Mouse (Mus musculus): Measurements from ENCODE around the gene Tmem45b. TPM values are rescaled to one million over a fixed set of nuclear protein-coding genes. Genes with fewer than 3 reads are reported as not detected.
A peak's percentile ranks its signal among the peaks of the same experiment; 100 is the strongest.

Gene Tmem45b
- polyA plus RNA-seq, 1 experiment from 2014 or later = not detected

DNA sequence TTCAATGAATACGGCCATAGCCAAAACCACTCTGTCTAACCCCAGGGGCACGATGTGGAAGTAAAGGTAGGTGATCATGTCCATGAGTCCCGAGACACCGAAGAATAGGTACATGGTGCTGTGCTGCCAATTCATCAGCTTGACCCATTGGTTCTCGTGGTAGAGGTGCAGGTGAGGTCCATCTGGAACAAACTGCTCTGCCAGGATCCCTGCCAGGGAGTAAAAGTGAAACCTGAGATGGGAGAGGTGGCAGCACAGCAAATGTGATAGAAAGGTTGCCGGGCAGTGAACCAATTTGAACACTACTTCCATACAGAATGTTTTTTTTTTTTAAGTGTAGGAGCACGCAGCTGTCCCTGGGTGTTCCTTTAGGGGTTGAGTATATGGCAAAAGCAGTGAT is 35.3 kb downstream of the Tmem45b start:
- WGBS = 88% methylated on average over 7 of the region's 7 CpGs
- Histone ChIP-seq H3K4me3 (ENCODE audit: low read depth, low read length) (no peak overlapping the region), H3K9me3 (replicated peaks; ENCODE audit: control insufficient read depth, low read length) (no peaks in the 10 kb centered on the region), H3K4me1 (ENCODE audit: control insufficient read depth, insufficient read depth, low read length) (no peaks in the 10 kb centered on the region), H3K4me2 (ENCODE audit: low read length) (no peak overlapping the region), H3K27me3 (replicated peaks; ENCODE audit: control insufficient read depth, insufficient read depth, low read length) (no peaks in the 10 kb centered on the region), H3K36me3 (ENCODE audit: control insufficient read depth, insufficient read depth, low read length) (peaks cover 8% of the 10 kb centered on the region; the same call in 1 of the 2 replicates), H3K27ac (ENCODE audit: low read depth, low read length) (no peak overlapping the region), H3K9ac (ENCODE audit: low read length) (no peak overlapping the region)
- DNase-seq (ENCODE audit: low spot score) (no peak), ATAC-seq (no peak)

DNA sequence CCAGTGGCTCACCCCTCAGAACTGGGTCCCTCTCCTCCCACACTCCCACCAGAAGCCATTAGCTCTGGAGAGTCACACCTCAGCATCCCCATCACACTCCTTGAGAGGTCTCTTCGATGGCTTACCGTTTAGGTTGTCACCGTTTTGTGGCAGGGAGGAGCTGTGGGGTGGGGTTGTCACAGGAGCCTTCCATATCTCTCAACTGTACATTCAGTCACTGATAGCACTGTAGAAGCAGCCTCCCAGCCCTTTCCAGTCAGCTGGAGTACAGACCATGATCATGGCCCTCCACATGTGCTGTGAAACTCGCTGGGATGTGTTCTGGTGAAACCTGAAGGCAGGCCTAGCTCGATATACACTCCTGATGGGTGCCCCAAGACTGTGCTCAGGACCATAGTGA is 42.1 kb downstream of the Tmem45b start:
- H3K4me3 ChIP-seq (ENCODE audit: low read depth, low read length) = no peak overlapping the region
- DNase-seq (ENCODE audit: low spot score) (no peak), ATAC-seq (no peak)
- no peaks in the 10 kb centered on the region for H3K4me1 ChIP-seq (ENCODE audit: control insufficient read depth, insufficient read depth, low read length)
- no peak overlapping the region for H3K27ac ChIP-seq (ENCODE audit: low read depth, low read length)
- H3K4me2 ChIP-seq (ENCODE audit: low read length) = no peak overlapping the region
- H3K9ac ChIP-seq (ENCODE audit: low read length) = no peak overlapping the region
- H3K36me3 ChIP-seq (ENCODE audit: control insufficient read depth, insufficient read depth, low read length) = peaks cover 62% of the 10 kb centered on the region
- no peaks in the 10 kb centered on the region for H3K9me3 ChIP-seq (replicated peaks; ENCODE audit: control insufficient read depth, low read length)
- WGBS = 92% methylated on average over 5 of the region's 5 CpGs
- H3K27me3 ChIP-seq (replicated peaks; ENCODE audit: control insufficient read depth, insufficient read depth, low read length) = no peaks in the 10 kb centered on the region

DNA sequence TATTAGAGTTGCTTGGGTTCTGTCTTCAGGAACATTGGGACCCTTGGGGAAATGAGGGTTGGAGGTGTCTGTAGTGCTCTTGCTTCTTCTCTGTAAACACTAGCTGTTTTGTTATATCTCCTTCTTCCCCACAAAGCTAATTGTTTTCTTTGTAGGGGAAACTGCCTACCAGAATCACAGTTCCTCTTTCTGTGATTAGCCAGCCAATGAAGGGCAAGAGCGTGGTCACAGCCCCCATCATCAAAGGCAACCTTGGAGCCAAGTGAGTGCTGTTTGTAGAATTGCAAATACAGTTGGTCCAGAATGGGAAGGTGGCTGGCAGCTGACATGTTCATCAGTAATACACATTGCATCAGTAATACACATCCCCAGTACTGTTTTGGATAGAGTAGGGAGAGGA is 45.4 kb downstream of the Tmem45b start:
- WGBS = 67% methylated on average over 1 of the region's 1 CpGs
- DNase-seq (ENCODE audit: low spot score) = no peak
- peaks cover 85% of the 10 kb centered on the region for H3K36me3 ChIP-seq (ENCODE audit: control insufficient read depth, insufficient read depth, low read length)

DNA sequence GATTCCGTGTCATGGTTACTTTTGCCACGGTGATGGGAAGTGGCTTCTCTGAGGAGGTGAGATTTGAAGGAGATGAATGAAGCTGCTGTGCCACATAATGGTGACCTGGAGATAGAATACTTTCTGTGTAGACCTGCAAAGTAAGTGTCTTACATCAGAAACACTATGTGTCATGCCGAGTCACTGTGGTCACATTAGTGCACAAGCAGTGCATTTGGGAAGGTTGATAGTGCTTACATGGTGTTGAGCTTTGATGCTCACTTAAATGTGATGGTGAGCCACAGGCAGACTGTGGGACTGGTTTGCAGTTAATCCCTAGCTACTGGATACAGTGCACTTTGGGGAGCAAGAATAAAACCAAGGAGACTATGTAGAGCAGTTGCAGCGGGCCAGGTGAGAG is 52.1 kb downstream of the Tmem45b start:
- H3K9ac ChIP-seq (ENCODE audit: low read length) = no peak overlapping the region
- WGBS = 97% methylated on average over 4 of the region's 4 CpGs
- ATAC-seq = no peak
- H3K36me3 ChIP-seq (ENCODE audit: control insufficient read depth, insufficient read depth, low read length) = peaks cover 94% of the 10 kb centered on the region
- H3K9me3 ChIP-seq (replicated peaks; ENCODE audit: control insufficient read depth, low read length) = no peaks in the 10 kb centered on the region
- H3K4me3 ChIP-seq (ENCODE audit: low read depth, low read length) = no peak overlapping the region
- no peaks in the 10 kb centered on the region for H3K27me3 ChIP-seq (replicated peaks; ENCODE audit: control insufficient read depth, insufficient read depth, low read length)
- no peaks in the 10 kb centered on the region for H3K4me1 ChIP-seq (ENCODE audit: control insufficient read depth, insufficient read depth, low read length)
- DNase-seq (ENCODE audit: low spot score) = no peak
- no peak overlapping the region for H3K4me2 ChIP-seq (ENCODE audit: low read length)
- no peak overlapping the region for H3K27ac ChIP-seq (ENCODE audit: low read depth, low read length)

More for the DNA sequence above, 45.4 kb downstream of the Tmem45b start:
- Histone ChIP-seq H3K27ac (ENCODE audit: low read depth, low read length) (no peak overlapping the region), H3K4me3 (ENCODE audit: low read depth, low read length) (no peak overlapping the region), H3K9me3 (replicated peaks; ENCODE audit: control insufficient read depth, low read length) (no peaks in the 10 kb centered on the region), H3K27me3 (replicated peaks; ENCODE audit: control insufficient read depth, insufficient read depth, low read length) (no peaks in the 10 kb centered on the region), H3K4me1 (ENCODE audit: control insufficient read depth, insufficient read depth, low read length) (no peaks in the 10 kb centered on the region), H3K4me2 (ENCODE audit: low read length) (no peak overlapping the region), H3K9ac (ENCODE audit: low read length) (no peak overlapping the region)
- ATAC-seq = no peak

DNA sequence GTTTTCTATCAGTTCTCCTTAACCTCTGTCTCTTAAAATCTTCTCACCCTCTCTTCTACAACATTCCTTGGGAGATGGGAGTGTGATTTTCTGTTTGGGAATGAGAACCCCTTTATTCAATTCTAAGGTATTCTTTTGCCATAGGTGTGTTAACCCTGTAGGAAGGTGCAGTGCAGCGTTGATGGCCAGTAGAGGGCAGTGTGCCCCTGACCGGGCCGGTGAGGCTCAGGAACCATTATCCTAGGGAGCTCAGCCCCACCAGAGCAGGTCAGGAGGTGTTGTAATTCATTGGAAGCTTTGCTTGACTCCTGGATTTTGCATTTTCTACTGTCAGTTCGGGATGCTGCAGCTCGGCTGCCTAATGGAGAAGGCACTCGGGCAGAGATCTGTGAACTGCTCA is 59.0 kb downstream of the Tmem45b start:
- no peaks in the 10 kb centered on the region for H3K4me1 ChIP-seq (ENCODE audit: control insufficient read depth, insufficient read depth, low read length)
- no peaks in the 10 kb centered on the region for H3K9me3 ChIP-seq (replicated peaks; ENCODE audit: control insufficient read depth, low read length)
- no peak overlapping the region for H3K4me3 ChIP-seq (ENCODE audit: low read depth, low read length)
- 70% methylated on average over 6 of the region's 6 CpGs for WGBS
- DNase-seq (ENCODE audit: low spot score) = peak; percentile 19
- no peak overlapping the region for H3K4me2 ChIP-seq (ENCODE audit: low read length)
- H3K9ac ChIP-seq (ENCODE audit: low read length) = no peak overlapping the region
- no peak for ATAC-seq
- H3K27ac ChIP-seq (ENCODE audit: low read depth, low read length) = no peak overlapping the region
- peaks cover 85% of the 10 kb centered on the region for H3K36me3 ChIP-seq (ENCODE audit: control insufficient read depth, insufficient read depth, low read length)
- H3K27me3 ChIP-seq (replicated peaks; ENCODE audit: control insufficient read depth, insufficient read depth, low read length) = no peaks in the 10 kb centered on the region

DNA sequence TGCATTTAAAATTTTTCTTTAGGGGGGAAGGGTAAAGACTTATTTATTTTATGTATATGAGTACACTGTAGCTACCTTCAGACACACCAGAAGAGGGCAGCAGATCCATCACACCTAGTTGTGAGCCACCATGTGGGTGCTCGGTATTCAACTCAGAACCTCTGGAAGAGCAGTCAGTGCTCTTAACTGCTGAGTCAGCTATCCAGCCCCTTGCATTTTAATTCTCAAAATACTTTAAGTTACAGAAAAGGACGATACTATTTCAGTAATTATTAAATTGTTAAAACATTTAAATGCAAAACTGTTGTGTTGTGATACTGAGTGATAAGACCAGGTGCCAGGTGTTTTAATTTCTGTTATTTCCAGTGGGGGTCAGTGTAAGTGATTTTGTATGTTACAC is 60.0 kb downstream of the Tmem45b start:
- H3K4me1 ChIP-seq (ENCODE audit: control insufficient read depth, insufficient read depth, low read length) = no peaks in the 10 kb centered on the region
- H3K27me3 ChIP-seq (replicated peaks; ENCODE audit: control insufficient read depth, insufficient read depth, low read length) = no peaks in the 10 kb centered on the region
- peaks cover 84% of the 10 kb centered on the region for H3K36me3 ChIP-seq (ENCODE audit: control insufficient read depth, insufficient read depth, low read length)
- 82% methylated on average over 2 of the region's 2 CpGs for WGBS
- no peak overlapping the region for H3K4me3 ChIP-seq (ENCODE audit: low read depth, low read length)
- no peak overlapping the region for H3K4me2 ChIP-seq (ENCODE audit: low read length)
- no peak overlapping the region for H3K9ac ChIP-seq (ENCODE audit: low read length)
- no peaks in the 10 kb centered on the region for H3K9me3 ChIP-seq (replicated peaks; ENCODE audit: control insufficient read depth, low read length)
- no peak overlapping the region for H3K27ac ChIP-seq (ENCODE audit: low read depth, low read length)
- DNase-seq (ENCODE audit: low spot score) (no peak), ATAC-seq (no peak)

DNA sequence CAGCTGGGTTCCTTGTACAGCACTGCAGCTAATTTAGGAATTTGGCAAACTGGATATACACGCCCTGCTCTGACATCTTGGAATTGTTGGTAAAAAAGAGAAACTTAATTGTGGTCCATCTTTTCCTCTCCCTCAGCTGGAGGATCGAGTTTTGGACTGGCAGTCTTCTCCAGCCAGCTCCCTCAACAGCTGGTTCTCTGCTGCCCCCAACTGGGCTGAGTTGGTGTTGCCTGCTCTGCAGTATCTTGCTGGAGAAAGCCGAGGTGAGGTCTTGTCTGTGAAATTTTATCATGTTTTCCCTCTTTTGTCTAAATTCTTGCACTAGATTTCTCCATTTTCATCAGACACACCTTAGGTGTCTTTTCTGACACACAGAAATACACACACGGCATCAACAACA is 63.8 kb downstream of the Tmem45b start:
- no peaks in the 10 kb centered on the region for H3K4me1 ChIP-seq (ENCODE audit: control insufficient read depth, insufficient read depth, low read length)
- peaks cover 97% of the 10 kb centered on the region for H3K36me3 ChIP-seq (ENCODE audit: control insufficient read depth, insufficient read depth, low read length)
- no peak overlapping the region for H3K4me3 ChIP-seq (ENCODE audit: low read depth, low read length)
- ATAC-seq = no peak
- no peaks in the 10 kb centered on the region for H3K9me3 ChIP-seq (replicated peaks; ENCODE audit: control insufficient read depth, low read length)
- WGBS = 58% methylated on average over 4 of the region's 4 CpGs
- no peaks in the 10 kb centered on the region for H3K27me3 ChIP-seq (replicated peaks; ENCODE audit: control insufficient read depth, insufficient read depth, low read length)
- no peak overlapping the region for H3K9ac ChIP-seq (ENCODE audit: low read length)
- no peak overlapping the region for H3K4me2 ChIP-seq (ENCODE audit: low read length)
- DNase-seq (ENCODE audit: low spot score) = peak; percentile 68
- H3K27ac ChIP-seq (ENCODE audit: low read depth, low read length) = no peak overlapping the region

DNA sequence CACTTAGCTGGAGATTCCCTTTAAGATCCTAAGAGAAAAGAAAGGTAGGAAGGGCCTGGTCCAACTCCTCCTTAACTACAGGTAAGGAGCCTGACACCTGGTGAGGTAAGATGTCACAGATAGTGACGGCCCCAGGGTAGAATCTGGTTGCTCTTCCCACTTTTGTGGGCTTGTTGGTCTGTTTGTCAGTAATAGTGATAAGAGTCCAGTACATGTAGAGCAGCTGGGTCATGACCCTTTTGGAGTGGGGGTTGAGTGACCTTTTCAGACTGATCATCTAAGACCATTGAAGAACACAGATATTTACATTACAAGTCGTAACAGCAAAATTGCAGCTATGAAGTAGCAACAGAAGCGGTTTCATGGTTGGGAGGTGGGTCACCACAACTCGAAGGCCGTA is 77.1 kb downstream of the Tmem45b start:
- ATAC-seq (no peak), DNase-seq (ENCODE audit: low spot score) (no peak)
- Histone ChIP-seq H3K4me2 (ENCODE audit: low read length) (peak overlapping the region; percentile 65), H3K27me3 (replicated peaks; ENCODE audit: control insufficient read depth, insufficient read depth, low read length) (no peaks in the 10 kb centered on the region), H3K4me3 (ENCODE audit: low read depth, low read length) (peak overlapping the region; percentile 87), H3K27ac (ENCODE audit: low read depth, low read length) (no peak overlapping the region), H3K9me3 (replicated peaks; ENCODE audit: control insufficient read depth, low read length) (no peaks in the 10 kb centered on the region), H3K4me1 (ENCODE audit: control insufficient read depth, insufficient read depth, low read length) (peaks cover 10% of the 10 kb centered on the region), H3K9ac (ENCODE audit: low read length) (peak overlapping the region; percentile 81; the same call in 1 of the 2 replicates), H3K36me3 (ENCODE audit: control insufficient read depth, insufficient read depth, low read length) (peaks cover 28% of the 10 kb centered on the region)
- WGBS = 93% methylated on average over 5 of the region's 5 CpGs

DNA sequence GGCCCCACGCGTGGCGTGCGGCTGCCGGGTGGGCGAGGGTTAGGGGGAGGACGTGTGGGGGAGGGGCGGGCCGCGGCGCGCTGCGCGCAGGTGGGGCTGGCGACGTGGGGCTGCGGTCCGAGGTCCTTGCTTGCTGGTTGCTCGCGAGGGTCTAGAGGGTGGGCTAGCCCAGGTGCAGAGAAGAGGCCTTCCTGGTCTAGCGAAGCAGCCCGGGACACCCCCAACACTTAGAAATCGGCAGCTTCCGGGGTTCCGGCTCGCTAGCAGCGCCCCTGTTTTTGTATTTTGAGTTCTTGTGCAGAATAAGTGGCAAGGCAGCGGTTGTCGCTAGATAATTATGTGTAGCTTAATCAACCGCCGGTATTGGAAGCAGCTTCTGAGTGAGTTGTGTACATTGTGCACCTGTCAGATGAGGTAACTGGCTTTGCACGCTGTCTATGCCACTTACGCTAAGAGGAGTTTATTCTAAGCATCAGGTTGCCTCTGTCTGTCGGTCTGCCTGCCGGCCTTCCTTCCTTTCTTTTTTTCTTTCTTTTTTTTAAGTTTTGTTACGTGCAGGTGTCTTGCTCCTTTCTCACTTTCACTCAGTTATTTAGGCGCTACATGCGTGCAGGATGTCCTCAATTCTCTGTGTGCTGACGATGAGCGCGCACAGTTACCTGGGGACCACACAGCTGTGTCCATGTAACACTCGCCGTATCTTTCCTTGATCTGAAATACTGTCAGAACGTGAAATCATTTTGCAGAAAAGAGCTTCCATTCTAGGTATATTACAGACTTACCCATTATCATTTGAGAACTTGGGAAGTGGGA is 77.7 kb downstream of the Tmem45b start:
- H3K4me1 ChIP-seq (ENCODE audit: control insufficient read depth, insufficient read depth, low read length) = peaks cover 10% of the 10 kb centered on the region
- peak overlapping the region; percentile 52; the same call in 1 of the 2 replicates for H3K27ac ChIP-seq (ENCODE audit: low read depth, low read length)
- peak overlapping the region; percentile 81 for H3K9ac ChIP-seq (ENCODE audit: low read length)
- peak; percentile 41 for DNase-seq (ENCODE audit: low spot score)
- H3K4me3 ChIP-seq (ENCODE audit: low read depth, low read length) = peak overlapping the region; percentile 87
- 12% methylated on average over 36 of the region's 44 CpGs for WGBS
- peak; percentile 83 for ATAC-seq
- H3K9me3 ChIP-seq (replicated peaks; ENCODE audit: control insufficient read depth, low read length) = no peaks in the 10 kb centered on the region
- no peaks in the 10 kb centered on the region for H3K27me3 ChIP-seq (replicated peaks; ENCODE audit: control insufficient read depth, insufficient read depth, low read length)
- peak overlapping the region; percentile 65 for H3K4me2 ChIP-seq (ENCODE audit: low read length)
- peaks cover 21% of the 10 kb centered on the region for H3K36me3 ChIP-seq (ENCODE audit: control insufficient read depth, insufficient read depth, low read length)

All from forebrain, embryonic 14.5 days (tissue).